Mouse (Mus musculus) embryonic facial prominence, embryonic 11.5 days (tissue): Measurements from ENCODE around the gene Sox13. TPM values are rescaled to one million over a fixed set of nuclear protein-coding genes. Genes with fewer than 3 reads are reported as not detected.
A peak's percentile ranks its signal among the peaks of the same experiment; 100 is the strongest.

Source experiments
- ATAC-seq: fragments of 200-750 bp; cut with Nextera tagmentation; replicated peaks from 2 replicates; pipeline ENCODE4 v1.8.0; 2017; ENCODE audit warnings: low read depth; ENCODE audit not compliant: insufficient number of reproducible peaks, low FRiP score, low TSS enrichment
- DNase-seq: peaks from one replicate; pipeline ENCODE4 v3.0.0-alpha.2; 2015; ENCODE audit warnings: low spot score
- H3K27ac ChIP-seq: fragments of 300-500 bp; sonication (generic); replicated peaks from 2 replicates; pipeline ENCODE4 v1.5.1; 2014; ENCODE audit warnings: mild to moderate bottlenecking, low read depth, low read length, control low read depth
- H3K27me3 ChIP-seq: fragments of 300-500 bp; sonication (generic); 2 replicates; pipeline ENCODE4 v1.6.1; 2014; ENCODE audit warnings: mild to moderate bottlenecking, low read length, moderate library complexity, mixed read lengths; ENCODE audit not compliant: control insufficient read depth, insufficient read depth
- H3K36me3 ChIP-seq: fragments of 300-500 bp; sonication (generic); replicated peaks from 2 replicates; pipeline ENCODE4 v1.6.1; 2014; ENCODE audit warnings: low read depth, mild to moderate bottlenecking, low read length, moderate library complexity, mixed read lengths; ENCODE audit not compliant: control insufficient read depth, insufficient read depth
- H3K4me1 ChIP-seq: fragments of 300-500 bp; sonication (generic); 2 replicates; pipeline ENCODE4 v1.6.1; 2014; ENCODE audit warnings: low read length, mixed read lengths; ENCODE audit not compliant: control insufficient read depth, insufficient read depth
- H3K4me2 ChIP-seq: fragments of 300-500 bp; sonication (generic); 2 replicates; pipeline ENCODE4 v1.6.1; 2014; ENCODE audit warnings: low read depth, mild to moderate bottlenecking, control low read depth, low read length, moderate library complexity
- H3K4me3 ChIP-seq: fragments of 300-500 bp; sonication (generic); 2 replicates; pipeline ENCODE4 v1.5.1; 2014; ENCODE audit warnings: low read depth, low read length, control low read depth
- H3K9ac ChIP-seq: fragments of 300-500 bp; sonication (generic); replicated peaks from 2 replicates; pipeline ENCODE4 v1.6.1; 2014; ENCODE audit warnings: mild to moderate bottlenecking, control low read depth, low read length
- H3K9me3 ChIP-seq: fragments of 300-500 bp; sonication (generic); replicated peaks from 2 replicates; pipeline ENCODE4 v1.6.1; 2016; ENCODE audit warnings: mild to moderate bottlenecking, low read length, inconsistent platforms, mixed read lengths; ENCODE audit not compliant: control insufficient read depth
- WGBS: fragments of 180-500 bp; shearing (Covaris S2); extraction: QIAGEN DNeasy Blood & Tissue Kit; methylation state at CpG from one replicate; pipeline ENCODE4 v1.1.7; 2014; 5-methylcytosine and 5-hydroxymethylcytosine counted together
- polyA plus RNA-seq: library from polyadenylated mRNA; unstranded; fragments of >200 nt; fragmentation: Nextera tagmentation; extraction: Ambion mirVana; gene quantifications from 2 replicates; pipeline ENCODE4 v1.2.1, GENCODE M21; 2014

The Sox13 gene
- polyA plus RNA-seq = 5.7 and 6.4 TPM in 2 replicates

DNA sequence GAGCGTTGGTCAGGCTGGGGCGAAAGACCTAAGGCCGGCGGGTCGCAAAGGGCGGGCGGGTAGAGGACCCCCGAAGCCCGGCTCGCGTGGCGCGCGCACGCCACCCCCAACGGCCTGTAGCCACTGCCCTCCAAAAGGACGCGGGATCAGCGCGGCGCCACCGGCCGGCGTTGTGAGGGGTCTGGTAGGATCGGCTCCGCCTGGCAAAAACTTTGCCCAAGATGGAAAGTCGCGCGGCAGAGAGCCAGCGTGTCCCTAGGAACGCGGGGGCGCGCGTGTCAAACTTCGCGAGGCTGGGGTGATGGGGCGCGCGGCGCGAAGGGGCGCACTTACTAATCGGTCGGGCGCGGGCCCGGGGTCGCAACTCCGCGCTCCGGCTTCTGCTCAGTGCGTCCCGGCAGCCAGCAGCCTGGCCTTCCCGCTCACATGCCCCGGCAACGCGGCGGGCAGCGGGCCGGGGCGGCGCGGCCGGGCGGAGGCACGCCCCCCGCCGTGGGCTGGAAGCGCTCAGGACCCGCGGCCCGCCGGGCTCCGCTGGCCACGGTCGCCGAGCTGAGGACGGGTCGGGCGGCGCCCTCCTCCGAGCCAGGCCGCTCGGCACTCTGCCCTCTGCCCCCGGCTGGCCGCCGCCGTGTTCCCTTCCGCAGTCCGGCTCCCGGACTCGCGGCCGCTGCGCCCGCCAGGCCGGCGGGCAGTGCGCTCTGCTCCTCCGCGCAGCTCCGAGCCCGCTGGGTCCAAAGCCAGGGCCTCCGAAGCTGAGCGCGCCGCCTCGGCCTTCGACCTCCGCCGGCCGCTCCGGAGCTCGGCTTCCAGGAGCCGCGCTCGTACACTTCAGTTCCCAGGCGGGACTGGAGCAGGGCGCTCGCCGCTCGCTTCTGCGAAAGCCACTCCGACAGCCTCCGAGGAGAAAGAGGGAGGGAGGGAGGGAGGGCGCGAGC is at the start of gene Sox13:
Gene Sox13, minus strand, starts transcription at position 835 of the 938 bp plus-strand sequence.
- Histone ChIP-seq H3K4me3 (peak within 1 kb of the TSS; percentile 77), H3K27ac (peak within 1 kb of the TSS; percentile 77), H3K36me3 (no peaks in the 10 kb centered on the region), H3K27me3 (no peaks in the 10 kb centered on the region), H3K4me1 (peaks cover 3% of the 10 kb centered on the region; the same call in 1 of the 2 replicates), H3K9ac (peak within 1 kb of the TSS; percentile 84), H3K9me3 (no peaks in the 10 kb centered on the region), H3K4me2 (peak within 1 kb of the TSS; percentile 98)
- peak; percentile 80 for DNase-seq
- WGBS = 2% methylated on average over 94 of the region's 128 CpGs
- peak; percentile 63 for ATAC-seq

DNA sequence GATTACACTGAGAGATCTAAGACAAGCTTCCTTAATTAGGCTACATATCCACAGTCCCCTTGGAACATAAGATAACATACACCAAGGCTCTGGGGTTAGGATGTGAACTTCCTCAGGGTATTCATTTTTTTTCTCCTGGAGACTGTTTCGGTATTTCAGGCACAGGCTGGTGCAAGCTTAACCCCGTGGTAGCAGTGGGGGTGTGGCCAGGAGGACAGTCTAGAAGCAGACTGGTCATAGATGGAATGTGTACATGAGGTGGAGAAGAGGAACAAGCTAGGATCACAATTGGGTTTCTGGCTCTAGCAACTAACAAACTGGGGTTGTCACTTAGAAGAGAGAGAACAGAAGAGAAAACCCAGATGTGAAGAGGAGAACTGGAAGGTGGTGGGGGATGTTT is 47.4 kb upstream of the Sox13 start:
- no peaks in the 10 kb centered on the region; the same call in 1 of the 2 replicates for H3K4me1 ChIP-seq

DNA sequence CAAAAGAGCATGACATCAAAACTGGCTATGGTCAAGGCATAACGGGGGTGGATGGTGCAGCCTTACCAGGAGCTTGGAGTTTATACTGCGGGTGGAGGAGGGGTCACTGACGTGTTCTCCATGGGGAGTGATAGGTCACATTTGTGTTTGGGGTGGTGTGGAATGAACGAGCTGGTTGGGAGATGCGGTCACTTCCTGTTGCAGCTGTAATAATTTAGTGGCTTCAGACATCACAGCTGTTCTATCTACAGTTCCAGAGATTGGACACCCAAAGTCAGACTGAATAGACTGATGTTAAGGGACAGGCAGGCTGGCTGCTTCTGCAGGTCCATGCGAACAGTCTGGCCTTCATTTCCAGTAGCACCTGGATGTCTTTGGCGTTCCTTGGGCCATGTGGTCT is 46.9 kb upstream of the Sox13 start:
- Histone ChIP-seq H3K4me2 (no peak overlapping the region), H3K4me3 (no peak overlapping the region), H3K9ac (no peak overlapping the region), H3K27ac (no peak overlapping the region), H3K4me1 (no peaks in the 10 kb centered on the region; the same call in 1 of the 2 replicates), H3K27me3 (no peaks in the 10 kb centered on the region), H3K9me3 (no peaks in the 10 kb centered on the region), H3K36me3 (no peaks in the 10 kb centered on the region)
- WGBS = 69% methylated on average over 7 of the region's 7 CpGs
- no peak for DNase-seq
- no peak for ATAC-seq

More for the DNA sequence above, 47.4 kb upstream of the Sox13 start:
- Histone ChIP-seq H3K4me2 (no peak overlapping the region), H3K4me3 (no peak overlapping the region), H3K27me3 (no peaks in the 10 kb centered on the region), H3K36me3 (no peaks in the 10 kb centered on the region), H3K9ac (no peak overlapping the region), H3K27ac (no peak overlapping the region), H3K9me3 (no peaks in the 10 kb centered on the region)
- no peak for DNase-seq
- no peak for ATAC-seq
- WGBS = 32% methylated on average over 2 of the region's 2 CpGs

DNA sequence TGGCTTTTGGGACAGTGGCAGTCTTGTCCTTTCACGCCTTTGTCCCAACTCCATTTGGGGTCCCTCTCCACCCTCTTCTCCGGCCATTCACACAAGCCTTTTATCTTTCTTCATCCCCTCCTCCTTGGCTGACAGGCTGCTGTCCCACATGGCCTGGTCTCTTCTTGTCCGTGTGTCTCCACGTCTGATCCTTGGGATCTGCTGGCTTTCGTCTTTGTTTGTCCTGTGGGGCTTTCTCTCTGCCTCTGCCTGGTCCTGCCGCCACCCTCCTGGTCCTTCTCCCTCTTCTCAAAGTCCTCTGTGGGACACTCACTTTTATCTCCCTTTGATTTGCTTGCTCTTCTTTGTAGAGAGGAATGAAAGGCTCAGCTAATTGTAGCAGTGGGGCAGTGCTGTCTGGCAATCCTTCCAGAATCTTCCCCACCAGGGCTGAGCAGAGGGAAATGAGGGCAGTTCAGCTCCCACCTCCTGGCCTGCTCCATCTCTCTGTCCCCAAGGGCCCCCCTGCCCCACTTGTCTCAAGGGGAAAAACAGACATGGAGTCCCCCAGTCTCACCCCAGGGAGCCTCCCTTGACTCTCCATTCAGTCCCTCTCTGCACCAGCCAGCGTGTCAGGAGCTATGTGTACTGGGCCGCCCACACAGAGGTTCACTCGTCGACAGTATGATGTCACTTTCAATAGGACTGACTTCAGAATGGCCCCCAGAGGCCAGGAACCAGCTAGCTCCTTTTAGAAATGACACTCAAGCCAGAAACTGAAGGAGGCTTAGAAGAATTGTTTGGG is 46.3 kb upstream of the Sox13 start:
- WGBS = 47% methylated on average over 10 of the region's 10 CpGs
- Histone ChIP-seq H3K27ac (no peak overlapping the region), H3K27me3 (no peaks in the 10 kb centered on the region), H3K4me2 (no peak overlapping the region), H3K36me3 (no peaks in the 10 kb centered on the region), H3K4me1 (no peaks in the 10 kb centered on the region; the same call in 1 of the 2 replicates), H3K9me3 (no peaks in the 10 kb centered on the region), H3K9ac (no peak overlapping the region), H3K4me3 (no peak overlapping the region)
- DNase-seq (no peak), ATAC-seq (no peak)

DNA sequence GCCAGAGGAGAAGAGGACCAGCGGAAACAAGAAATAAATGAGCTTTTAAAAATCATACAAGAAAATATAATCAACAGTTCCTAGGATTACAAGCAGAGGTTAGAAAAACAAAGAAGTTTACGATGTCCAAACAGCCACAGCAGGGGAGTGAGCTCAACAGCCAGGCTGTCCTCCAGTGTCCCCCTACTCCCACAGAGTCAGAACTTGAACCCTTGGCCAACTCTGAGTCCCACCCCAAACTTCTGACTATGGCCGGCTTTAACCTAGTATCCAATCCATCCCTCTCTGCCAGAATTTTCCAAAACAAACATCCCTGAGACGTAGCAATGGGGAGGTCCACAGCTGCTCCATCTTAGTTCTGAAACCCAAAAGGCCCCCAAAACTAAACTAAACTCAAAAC is 45.0 kb upstream of the Sox13 start:
- Histone ChIP-seq H3K4me3 (no peak overlapping the region), H3K27me3 (no peaks in the 10 kb centered on the region), H3K4me2 (no peak overlapping the region), H3K9me3 (no peaks in the 10 kb centered on the region), H3K36me3 (no peaks in the 10 kb centered on the region), H3K27ac (no peak overlapping the region), H3K4me1 (no peaks in the 10 kb centered on the region; the same call in 1 of the 2 replicates), H3K9ac (no peak overlapping the region)
- DNase-seq (no peak), ATAC-seq (no peak)
- 63% methylated on average over 4 of the region's 4 CpGs for WGBS

DNA sequence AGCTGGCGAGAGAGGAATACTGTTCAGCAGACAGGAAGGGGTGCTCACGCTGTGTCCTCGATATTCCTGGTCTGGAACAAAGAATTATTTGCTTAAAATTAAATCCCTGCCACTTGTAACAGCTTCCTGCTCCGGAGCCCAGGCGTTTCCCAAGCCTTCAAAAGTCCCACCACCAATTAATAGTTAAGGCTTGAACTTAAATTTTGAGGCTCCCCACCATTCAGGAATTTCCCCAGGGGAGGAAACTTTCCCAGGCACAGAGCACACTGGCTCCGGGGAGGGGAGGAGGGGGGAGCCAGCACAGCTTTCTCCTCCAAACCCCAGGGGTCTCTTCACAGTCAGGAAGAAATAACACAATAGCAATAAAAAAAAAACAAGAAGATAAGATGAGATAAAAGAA is 44.6 kb upstream of the Sox13 start:
- Histone ChIP-seq H3K9me3 (no peaks in the 10 kb centered on the region), H3K4me1 (no peaks in the 10 kb centered on the region; the same call in 1 of the 2 replicates), H3K27ac (no peak overlapping the region), H3K9ac (no peak overlapping the region), H3K36me3 (no peaks in the 10 kb centered on the region), H3K4me2 (no peak overlapping the region), H3K4me3 (no peak overlapping the region), H3K27me3 (no peaks in the 10 kb centered on the region)
- no peak for ATAC-seq
- 33% methylated on average over 6 of the region's 6 CpGs for WGBS
- DNase-seq = no peak

DNA sequence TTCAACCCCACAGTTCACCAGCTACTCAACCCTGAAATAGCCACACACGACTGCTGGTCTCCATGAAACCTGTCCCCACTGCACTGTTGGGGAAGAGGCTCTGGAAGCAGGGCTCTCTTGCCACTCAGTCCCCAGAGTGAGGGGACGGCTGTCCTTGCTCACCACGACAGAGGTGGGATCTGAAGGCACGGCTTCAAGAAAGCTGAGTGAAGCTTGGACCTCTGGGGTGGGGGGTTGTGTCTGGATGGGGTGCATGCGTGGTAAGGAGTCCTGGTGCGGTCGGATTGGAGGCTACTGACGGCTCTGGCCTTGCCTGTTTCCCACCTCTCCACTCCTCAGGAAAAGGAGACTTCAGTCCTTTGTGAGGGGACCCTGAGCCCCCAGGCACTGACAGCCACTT is 43.7 kb upstream of the Sox13 start:
- WGBS = 52% methylated on average over 8 of the region's 8 CpGs

More for the DNA sequence above, 43.7 kb upstream of the Sox13 start:
- no peak overlapping the region for H3K4me3 ChIP-seq
- H3K27me3 ChIP-seq = no peaks in the 10 kb centered on the region
- H3K36me3 ChIP-seq = no peaks in the 10 kb centered on the region
- no peak overlapping the region for H3K27ac ChIP-seq
- H3K4me2 ChIP-seq = no peak overlapping the region
- no peaks in the 10 kb centered on the region for H3K9me3 ChIP-seq
- H3K9ac ChIP-seq = no peak overlapping the region
- DNase-seq (no peak), ATAC-seq (no peak)
- H3K4me1 ChIP-seq = no peaks in the 10 kb centered on the region; the same call in 1 of the 2 replicates
